Mouse (Mus musculus) bone marrow macrophage, adult 2 months (primary cell): ENCODE results near the gene Calcoco1.

Source experiments
- CTCF ChIP-seq: IDR thresholded peaks from 2 replicates; pipeline ENCODE4 v1.5.1; 2012; ENCODE audit warnings: low read depth, mild to moderate bottlenecking, low read length, moderate library complexity
- POLR2A ChIP-seq: IDR thresholded peaks from 2 replicates; pipeline ENCODE4 v1.6.1; 2012; ENCODE audit warnings: mild to moderate bottlenecking, low read depth, low read length, borderline replicate concordance

GRCm38 (mm10) chr15:102670281-102670680 lies 51.7 kb downstream of the Calcoco1 start:
- TF ChIP-seq CTCF (no peak), POLR2A (no peak)
